In the genomic region with DNA sequence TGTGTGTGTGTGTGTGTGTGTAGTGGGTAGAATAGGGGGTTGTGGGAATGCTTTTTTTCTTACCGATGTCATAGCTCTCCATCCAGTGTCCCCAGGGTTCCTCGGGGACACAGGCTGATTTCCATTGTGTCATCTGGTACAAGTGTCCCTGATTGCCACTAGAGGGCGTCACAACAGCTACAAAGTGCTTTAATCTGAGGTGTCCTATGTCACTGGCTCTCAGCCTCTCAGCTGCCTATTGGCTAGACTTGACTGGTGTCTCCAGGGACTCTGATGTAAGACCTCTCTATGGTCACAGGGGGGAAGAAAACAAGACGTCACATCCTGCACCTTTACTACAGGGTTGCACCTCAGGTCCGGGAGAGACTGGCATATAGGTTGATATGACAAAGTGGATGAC, we compare ENCODE assay signal across 10 mouse cellular contexts.
A peak's percentile ranks its signal among the peaks of the same experiment; 100 is the strongest.
DNase-seq lines count a peak whose midpoint lies in the region; TF ChIP-seq lines count a peak whose summit lies in the region.
"Had no signal": no experiment of that assay in that cellular context is flagged by ENCODE, and none has a peak within 500 bp of the region (broad histone marks: within the 10 kb centered on the region; RNA-seq: fewer than 3 reads in every experiment).

No protein-coding gene starts in this region.

- H3K27me3 ChIP-seq in E14TG2a.4 (ENCODE audit: insufficient read depth, low read length): peaks cover 8% of the 10 kb centered on the region
- H3K27me3 ChIP-seq: embryonic facial prominence, embryonic 15.5 days; heart, embryonic 15.5 days had no signal

- H3K4me1 ChIP-seq in E14TG2a.4 (replicated peaks; ENCODE audit: low read depth, low read length): peaks cover 42% of the 10 kb centered on the region
- peaks cover 2% of the 10 kb centered on the region; the same call in 1 of the 2 replicates for H3K4me1 ChIP-seq in bone marrow, adult 2 months (ENCODE audit: control insufficient read depth, insufficient read depth, low read length)
- H3K4me1 ChIP-seq: embryonic facial prominence, embryonic 15.5 days had no signal

- TF ChIP-seq POLR2A in bone marrow, adult 2 months (IDR thresholded peaks at IDR 0.05; ENCODE audit: borderline replicate concordance, control insufficient read depth, low read depth, low read length): no peak

- H3K27ac ChIP-seq in layer of hippocampus, adult 2 months: no peak overlapping the region
- H3K27ac ChIP-seq in bone marrow, adult 2 months (ENCODE audit: control insufficient read depth, insufficient read depth, low read depth, low read length, poor library complexity): no peak overlapping the region
- H3K27ac ChIP-seq: embryonic facial prominence, embryonic 15.5 days had no signal

- peak; percentile 52 for TF ChIP-seq CTCF in layer of hippocampus, adult 2 months (conservative IDR thresholded peaks at IDR 0.05)
- TF ChIP-seq CTCF in E14TG2a.4 (conservative IDR thresholded peaks at IDR 0.05; ENCODE audit: low read length): peak; percentile 36; the same call in 1 of the 2 replicates
- TF ChIP-seq CTCF in bone marrow, adult 2 months (IDR thresholded peaks at IDR 0.05; ENCODE audit: control insufficient read depth, insufficient read depth, low read length): peak; percentile 25; the same call in 1 of the 2 replicates

- H3K4me3 ChIP-seq in layer of hippocampus, adult 2 months: no peak overlapping the region
- H3K4me3 ChIP-seq in E14TG2a.4 (replicated peaks; ENCODE audit: low read length): no peak overlapping the region
- H3K4me3 ChIP-seq in bone marrow, adult 2 months (replicated peaks; ENCODE audit: control insufficient read depth, low read depth, low read length): no peak overlapping the region
- H3K4me3 ChIP-seq: embryonic facial prominence, embryonic 15.5 days; heart, embryonic 15.5 days had no signal

- DNase-seq in layer of hippocampus, adult 2 months (ENCODE audit: low spot score in 2 of 2): no peak
- no peak for DNase-seq in layer of hippocampus, adult 9-11 months
- DNase-seq in naive thymus-derived CD4-positive, alpha-beta T cell, adult 2 months (ENCODE audit: low read depth): peak; percentile 83
- DNase-seq in right cerebral cortex, postnatal 14 days: no peak
- DNase-seq in neural tube, embryonic 10.5 days (ENCODE audit: extremely low spot score, low spot score): no peak
- DNase-seq: adrenal gland, postnatal 25 days had no signal

- 42% methylated on average over 5 of the region's 5 CpGs for WGBS in bone marrow, adult 2 months

- H3K36me3 ChIP-seq in E14TG2a.4 (ENCODE audit: insufficient read depth, low read length): no peaks in the 10 kb centered on the region
- H3K36me3 ChIP-seq: embryonic facial prominence, embryonic 15.5 days; heart, embryonic 15.5 days had no signal

- H3K9me3 ChIP-seq in E14TG2a.4 (ENCODE audit: low read length): no peaks in the 10 kb centered on the region
- H3K9me3 ChIP-seq: embryonic facial prominence, embryonic 15.5 days; heart, embryonic 15.5 days had no signal
